Mouse (Mus musculus): ENCODE measurements around the gene Defb43.

DNA sequence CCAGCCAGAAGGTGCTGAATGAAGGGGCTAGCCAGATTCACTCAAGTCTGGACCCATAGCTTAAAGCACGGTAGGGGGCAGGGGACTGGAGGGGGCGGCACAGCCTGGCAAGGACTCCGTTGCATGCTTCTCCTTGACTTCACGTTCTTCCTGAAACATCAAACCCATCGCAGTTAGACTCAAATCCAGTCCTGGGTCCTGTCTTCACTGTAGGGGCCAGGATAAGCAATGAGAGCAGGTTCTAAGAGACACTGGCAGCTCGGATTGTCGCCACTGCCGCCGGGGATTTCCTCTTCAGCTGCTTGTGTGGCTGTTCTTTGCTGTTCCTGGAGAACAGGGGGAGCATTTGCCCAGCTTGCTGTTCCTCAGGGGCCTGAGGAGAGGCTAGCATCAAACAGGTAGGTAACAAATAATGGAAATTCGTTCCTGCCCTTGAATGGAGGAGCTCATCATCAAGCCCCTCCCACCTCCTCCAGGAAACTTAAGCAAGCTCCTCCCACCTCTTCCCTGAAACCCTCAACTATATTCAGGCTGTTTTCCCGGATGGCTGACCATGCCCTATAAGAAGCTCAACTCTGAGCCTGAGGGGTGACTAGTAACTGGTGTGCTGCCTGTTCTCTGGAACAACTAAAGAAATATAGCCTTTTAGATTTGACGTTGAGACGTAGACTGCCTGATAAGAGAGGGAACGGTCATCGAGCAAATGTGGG is 45.6 kb upstream of the Defb43 start:
- TF ChIP-seq CTCF (IDR thresholded peaks at IDR 0.05; ENCODE audit: extremely low read depth, insufficient read depth, low read length), result no peak
- no peak for TF ChIP-seq POLR2A (IDR thresholded peaks at IDR 0.05; ENCODE audit: extremely low read depth, insufficient read depth, low read length)
